Comparison of ENCODE assay signal across 9 mouse cellular contexts in the genomic region with DNA sequence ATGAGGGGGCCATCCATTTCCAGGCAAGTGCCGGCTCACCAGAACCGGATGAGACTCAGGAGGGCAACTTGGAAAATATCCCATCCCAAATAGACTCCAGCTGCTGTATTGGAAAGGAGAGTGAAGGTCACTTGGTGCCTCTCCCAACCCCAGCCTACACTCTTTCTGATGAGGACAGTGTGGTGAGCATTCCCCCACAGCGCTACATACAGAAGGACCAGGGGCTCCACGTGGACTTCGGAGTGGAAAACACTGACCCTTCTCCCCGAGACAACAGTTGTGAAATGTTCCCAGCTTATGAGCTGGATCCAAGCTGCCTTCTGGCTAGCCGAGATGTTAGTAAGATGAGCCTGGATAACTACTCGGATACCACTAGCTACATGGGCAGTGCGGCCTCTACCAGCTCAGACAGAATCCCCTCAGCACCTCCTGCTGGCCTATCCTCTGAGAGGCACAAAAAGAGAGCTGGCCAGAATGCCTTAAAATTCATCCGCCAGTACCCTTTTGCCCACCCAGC. TPM values are rescaled to one million over a fixed set of nuclear protein-coding genes. Genes with fewer than 3 reads are reported as not detected.
A peak's percentile ranks its signal among the peaks of the same experiment; 100 is the strongest.
DNase-seq lines count a peak whose midpoint lies in the region; ATAC-seq lines count a peak whose summit lies in the region.
"Had no signal": no experiment of that assay in that cellular context is flagged by ENCODE, and none has a peak within 500 bp of the region (broad histone marks: within the 10 kb centered on the region; RNA-seq: fewer than 3 reads in every experiment).

No protein-coding gene starts in this region.

- H3K9me3 ChIP-seq in lung, embryonic 15.5 days = no peaks in the 10 kb centered on the region
- no peaks in the 10 kb centered on the region for H3K9me3 ChIP-seq in forebrain, embryonic 14.5 days (replicated peaks; ENCODE audit: control insufficient read depth, low read length)
- no peaks in the 10 kb centered on the region for H3K9me3 ChIP-seq in limb, embryonic 15.5 days
- H3K9me3 ChIP-seq in stomach, embryonic 15.5 days = no peaks in the 10 kb centered on the region

- H3K9ac ChIP-seq in lung, embryonic 15.5 days = 0 out of 2 replicates have a peak overlapping the region, but pooled peaks have one; percentile 13
- no peak overlapping the region; the same call in 1 of the 2 replicates for H3K9ac ChIP-seq in forebrain, embryonic 14.5 days (ENCODE audit: low read length)
- H3K9ac ChIP-seq in limb, embryonic 15.5 days = no peak overlapping the region
- H3K9ac ChIP-seq in stomach, embryonic 15.5 days = no peak overlapping the region; the same call in 1 of the 2 replicates

- H3K4me2 ChIP-seq in lung, embryonic 15.5 days = peak overlapping the region; percentile 48
- peak overlapping the region; percentile 38 for H3K4me2 ChIP-seq in forebrain, embryonic 14.5 days (ENCODE audit: low read length)
- H3K4me2 ChIP-seq in limb, embryonic 15.5 days = peak overlapping the region; percentile 37
- H3K4me2 ChIP-seq in stomach, embryonic 15.5 days = peak overlapping the region; percentile 44

- peaks cover 57% of the 10 kb centered on the region for H3K4me1 ChIP-seq in lung, embryonic 15.5 days
- peaks cover 61% of the 10 kb centered on the region for H3K4me1 ChIP-seq in forebrain, embryonic 14.5 days (ENCODE audit: control insufficient read depth, insufficient read depth, low read length)
- H3K4me1 ChIP-seq in limb, embryonic 15.5 days = peaks cover 67% of the 10 kb centered on the region
- peaks cover 58% of the 10 kb centered on the region for H3K4me1 ChIP-seq in stomach, embryonic 15.5 days

- no peaks in the 10 kb centered on the region for H3K27me3 ChIP-seq in lung, embryonic 15.5 days
- H3K27me3 ChIP-seq in forebrain, embryonic 14.5 days (replicated peaks; ENCODE audit: control insufficient read depth, insufficient read depth, low read length) = no peaks in the 10 kb centered on the region
- H3K27me3 ChIP-seq in limb, embryonic 15.5 days = no peaks in the 10 kb centered on the region
- H3K27me3 ChIP-seq in stomach, embryonic 15.5 days (replicated peaks) = no peaks in the 10 kb centered on the region

- WGBS in lung, embryonic 15.5 days = 86% methylated on average over 10 of the region's 10 CpGs
- 90% methylated on average over 10 of the region's 10 CpGs for WGBS in forebrain, embryonic 14.5 days
- 85% methylated on average over 10 of the region's 10 CpGs for WGBS in limb, embryonic 15.5 days
- 88% methylated on average over 10 of the region's 10 CpGs for WGBS in stomach, embryonic 15.5 days

- no peak for DNase-seq in lung, adult 18-20 months
- no peak for DNase-seq in forebrain, embryonic 14.5 days (ENCODE audit: low spot score)
- DNase-seq in urinary bladder, postnatal 10 days (ENCODE audit: low spot score) = no peak
- DNase-seq in adrenal gland, adult 18-20 months (ENCODE audit: low spot score in 2 of 2) = no peak
- DNase-seq: adrenal gland, adult 8-10 months; kidney, adult 11 months had no signal

- peak overlapping the region; percentile 16 for H3K4me3 ChIP-seq in lung, embryonic 15.5 days
- H3K4me3 ChIP-seq in forebrain, embryonic 14.5 days (ENCODE audit: low read depth, low read length) = no peak overlapping the region
- 0 out of 2 replicates have a peak overlapping the region, but pooled peaks have one; percentile 16 for H3K4me3 ChIP-seq in limb, embryonic 15.5 days
- H3K4me3 ChIP-seq in stomach, embryonic 15.5 days (replicated peaks) = peak overlapping the region; percentile 12; the same call in 1 of the 2 replicates

- no peak for ATAC-seq in lung, embryonic 15.5 days (ENCODE audit: borderline replicate concordance, extremely low read depth, low FRiP score, low TSS enrichment)
- no peak for ATAC-seq in forebrain, embryonic 14.5 days
- no peak for ATAC-seq in limb, embryonic 15.5 days (ENCODE audit: insufficient number of reproducible peaks, low FRiP score, low TSS enrichment, low read depth)
- no peak for ATAC-seq in stomach, embryonic 15.5 days (ENCODE audit: insufficient read depth, low FRiP score, low read depth)

- H3K36me3 ChIP-seq in lung, embryonic 15.5 days = peaks cover 27% of the 10 kb centered on the region
- peaks cover 40% of the 10 kb centered on the region for H3K36me3 ChIP-seq in forebrain, embryonic 14.5 days (ENCODE audit: control insufficient read depth, insufficient read depth, low read length)
- peaks cover 33% of the 10 kb centered on the region for H3K36me3 ChIP-seq in limb, embryonic 15.5 days
- peaks cover 17% of the 10 kb centered on the region for H3K36me3 ChIP-seq in stomach, embryonic 15.5 days

- H3K27ac ChIP-seq in lung, embryonic 15.5 days = no peak overlapping the region
- H3K27ac ChIP-seq in forebrain, embryonic 14.5 days (ENCODE audit: low read depth, low read length) = no peak overlapping the region
- H3K27ac ChIP-seq in limb, embryonic 15.5 days = no peak overlapping the region
- no peak overlapping the region for H3K27ac ChIP-seq in stomach, embryonic 15.5 days

RNA-seq across cellular contexts. Expression of gene Smcr8, which starts 2.4 kb away (rescaled TPM):
- 4.5 and 5.3 TPM in 2 replicates for polyA plus RNA-seq in lung, embryonic 15.5 days (2015; fragmentation: Nextera tagmentation; extraction: Ambion mirVana)
- polyA plus RNA-seq in forebrain, embryonic 14.5 days (2014; fragmentation: Nextera tagmentation; extraction: Ambion mirVana) = 7.9 and 8.5 TPM in 2 replicates
- polyA plus RNA-seq in limb, embryonic 15.5 days (2015; fragmentation: Nextera tagmentation; extraction: Ambion mirVana) = 5.4 and 5.6 TPM in 2 replicates
- polyA plus RNA-seq in stomach, embryonic 15.5 days (2015; fragmentation: Nextera tagmentation; extraction: Ambion mirVana) = 4.5 and 5.2 TPM in 2 replicates
- 10 to 100 TPM; 26.9 to 28.4 TPM for total RNA-seq in adrenal gland, adult 18-20 months (2021)

RNA-seq across cellular contexts. Expression of gene Top3a, which starts 2.6 kb away (rescaled TPM):
- polyA plus RNA-seq in lung, embryonic 15.5 days (2015; fragmentation: Nextera tagmentation; extraction: Ambion mirVana) = 17.0 and 17.2 TPM in 2 replicates
- 7.3 and 9.5 TPM in 2 replicates for polyA plus RNA-seq in forebrain, embryonic 14.5 days (2014; fragmentation: Nextera tagmentation; extraction: Ambion mirVana)
- 16.0 and 16.8 TPM in 2 replicates for polyA plus RNA-seq in limb, embryonic 15.5 days (2015; fragmentation: Nextera tagmentation; extraction: Ambion mirVana)
- 11.6 and 12.8 TPM in 2 replicates for polyA plus RNA-seq in stomach, embryonic 15.5 days (2015; fragmentation: Nextera tagmentation; extraction: Ambion mirVana)
- 1 to 10 TPM; 5.9 to 7.7 TPM for total RNA-seq in adrenal gland, adult 18-20 months (2021)

RNA-seq across cellular contexts. Expression of gene Shmt1, which starts 31.8 kb away (rescaled TPM):
- polyA plus RNA-seq in lung, embryonic 15.5 days (2015; fragmentation: Nextera tagmentation; extraction: Ambion mirVana) = 58.3 and 58.5 TPM in 2 replicates
- 12.0 and 17.3 TPM in 2 replicates for polyA plus RNA-seq in forebrain, embryonic 14.5 days (2014; fragmentation: Nextera tagmentation; extraction: Ambion mirVana)
- polyA plus RNA-seq in limb, embryonic 15.5 days (2015; fragmentation: Nextera tagmentation; extraction: Ambion mirVana) = 39.7 and 53.2 TPM in 2 replicates
- polyA plus RNA-seq in stomach, embryonic 15.5 days (2015; fragmentation: Nextera tagmentation; extraction: Ambion mirVana) = 72.6 and 85.4 TPM in 2 replicates
- total RNA-seq in adrenal gland, adult 18-20 months (2021) = 10 to 100 TPM; 21.4 to 81.1 TPM

RNA-seq across cellular contexts. Expression of gene Dhrs7b, which starts 50.7 kb away (rescaled TPM):
- 41.0 and 41.4 TPM in 2 replicates for polyA plus RNA-seq in lung, embryonic 15.5 days (2015; fragmentation: Nextera tagmentation; extraction: Ambion mirVana)
- polyA plus RNA-seq in forebrain, embryonic 14.5 days (2014; fragmentation: Nextera tagmentation; extraction: Ambion mirVana) = 36.6 and 36.8 TPM in 2 replicates
- 34.9 and 37.8 TPM in 2 replicates for polyA plus RNA-seq in limb, embryonic 15.5 days (2015; fragmentation: Nextera tagmentation; extraction: Ambion mirVana)
- polyA plus RNA-seq in stomach, embryonic 15.5 days (2015; fragmentation: Nextera tagmentation; extraction: Ambion mirVana) = 42.7 and 45.6 TPM in 2 replicates
- 10 to 100 TPM; 44.3 to 54.0 TPM for total RNA-seq in adrenal gland, adult 18-20 months (2021)

RNA-seq across cellular contexts. Expression of gene Mief2, which starts 51.5 kb away (rescaled TPM):
- polyA plus RNA-seq in lung, embryonic 15.5 days (2015; fragmentation: Nextera tagmentation; extraction: Ambion mirVana) = 13.5 and 14.7 TPM in 2 replicates
- 20.5 and 20.7 TPM in 2 replicates for polyA plus RNA-seq in forebrain, embryonic 14.5 days (2014; fragmentation: Nextera tagmentation; extraction: Ambion mirVana)
- polyA plus RNA-seq in limb, embryonic 15.5 days (2015; fragmentation: Nextera tagmentation; extraction: Ambion mirVana) = 15.1 and 16.8 TPM in 2 replicates
- 9.9 and 11.3 TPM in 2 replicates for polyA plus RNA-seq in stomach, embryonic 15.5 days (2015; fragmentation: Nextera tagmentation; extraction: Ambion mirVana)
- total RNA-seq in adrenal gland, adult 18-20 months (2021) = 10 to 100 TPM; 27.0 to 32.3 TPM
